Mouse (Mus musculus): ENCODE data around the gene H2afy2. TPM values are rescaled to one million over a fixed set of nuclear protein-coding genes. Genes with fewer than 3 reads are reported as not detected.
A peak's percentile ranks its signal among the peaks of the same experiment; 100 is the strongest.

H2afy2 gene
- polyA plus RNA-seq, 1 experiment from 2014 or later: 142 TPM

GRCm38 (mm10) chr10:61787541-61788313 is 3.8 kb upstream of the H2afy2 start:
- no peak overlapping the region for H3K4me2 ChIP-seq

GRCm38 (mm10) chr10:61784414-61784813 is 467 bp upstream of the H2afy2 start:
- Histone ChIP-seq H3K4me2 (peak overlapping the region; percentile 61), H3K27ac (ENCODE audit: low read depth) (peak overlapping the region; percentile 96), H3K36me3 (ENCODE audit: insufficient read depth) (0 out of 2 replicates have a peak, but pooled peaks cover 5% of the 10 kb centered on the region), H3K27me3 (ENCODE audit: insufficient read depth, low read length) (no peaks in the 10 kb centered on the region), H3K4me1 (ENCODE audit: insufficient read depth) (peaks cover 3% of the 10 kb centered on the region), H3K9me3 (ENCODE audit: low read depth, low read length) (no peaks in the 10 kb centered on the region), H3K9ac (peak overlapping the region; percentile 98; the same call in 1 of the 2 replicates), H3K4me3 (ENCODE audit: low read depth, low read length) (peak overlapping the region; percentile 87)
- no peak for TF ChIP-seq CTCF (IDR thresholded peaks at IDR 0.05; ENCODE audit: low read depth)
- WGBS: 23% methylated on average over 10 of the region's 10 CpGs
- ATAC-seq (ENCODE audit: insufficient read depth): no peak
- no peak for DNase-seq

More at GRCm38 (mm10) chr10:61787541-61788313, 3.8 kb upstream of the H2afy2 start:
- DNase-seq: no peak
- no peak overlapping the region for H3K9ac ChIP-seq
- ATAC-seq (ENCODE audit: insufficient read depth): no peak
- no peaks in the 10 kb centered on the region for H3K9me3 ChIP-seq (ENCODE audit: low read depth, low read length)
- TF ChIP-seq CTCF (IDR thresholded peaks at IDR 0.05; ENCODE audit: low read depth): no peak
- H3K27ac ChIP-seq (ENCODE audit: low read depth): no peak overlapping the region
- peaks cover 3% of the 10 kb centered on the region for H3K4me1 ChIP-seq (ENCODE audit: insufficient read depth)
- H3K27me3 ChIP-seq (ENCODE audit: insufficient read depth, low read length): no peaks in the 10 kb centered on the region
- no peaks in the 10 kb centered on the region for H3K36me3 ChIP-seq (ENCODE audit: insufficient read depth)
- no peak overlapping the region for H3K4me3 ChIP-seq (ENCODE audit: low read depth, low read length)
- 71% methylated on average over 10 of the region's 10 CpGs for WGBS

- Histone ChIP-seq H3K9me3 (ENCODE audit: low read depth, low read length) (no peaks in the 10 kb centered on the region), H3K4me1 (ENCODE audit: insufficient read depth) (peaks cover 3% of the 10 kb centered on the region), H3K4me2 (peak overlapping the region; percentile 61), H3K4me3 (ENCODE audit: low read depth, low read length) (peak overlapping the region; percentile 87), H3K27ac (ENCODE audit: low read depth) (peak overlapping the region; percentile 96), H3K27me3 (ENCODE audit: insufficient read depth, low read length) (no peaks in the 10 kb centered on the region), H3K9ac (peak overlapping the region; percentile 98), H3K36me3 (ENCODE audit: insufficient read depth) (0 out of 2 replicates have a peak, but pooled peaks cover 5% of the 10 kb centered on the region)
- DNase-seq (peak; percentile 86), ATAC-seq (ENCODE audit: insufficient read depth) (peak; percentile 46)
- WGBS: 1% methylated on average over 72 of the region's 74 CpGs
- TF ChIP-seq CTCF (IDR thresholded peaks at IDR 0.05; ENCODE audit: low read depth): peak; percentile 80
Measured at GRCm38 (mm10) chr10:61782799-61783611, 942 bp downstream of the H2afy2 start.

GRCm38 (mm10) chr10:61781461-61782128 is 2.4 kb downstream of the H2afy2 start:
- Histone ChIP-seq H3K4me3 (ENCODE audit: low read depth, low read length) (peak overlapping the region; percentile 87), H3K4me1 (ENCODE audit: insufficient read depth) (peaks cover 3% of the 10 kb centered on the region), H3K9ac (no peak overlapping the region), H3K36me3 (ENCODE audit: insufficient read depth) (0 out of 2 replicates have a peak, but pooled peaks cover 5% of the 10 kb centered on the region), H3K4me2 (peak overlapping the region; percentile 61), H3K27ac (ENCODE audit: low read depth) (no peak overlapping the region; the same call in 1 of the 2 replicates), H3K9me3 (ENCODE audit: low read depth, low read length) (no peaks in the 10 kb centered on the region), H3K27me3 (ENCODE audit: insufficient read depth, low read length) (no peaks in the 10 kb centered on the region)
- no peak for DNase-seq
- no peak for ATAC-seq (ENCODE audit: insufficient read depth)
- peak; percentile 32; the same call in 1 of the 2 replicates for TF ChIP-seq CTCF (IDR thresholded peaks at IDR 0.05; ENCODE audit: low read depth)
- 18% methylated on average over 8 of the region's 9 CpGs for WGBS

- Histone ChIP-seq H3K9me3 (ENCODE audit: low read depth, low read length) (no peaks in the 10 kb centered on the region), H3K36me3 (ENCODE audit: insufficient read depth) (no peaks in the 10 kb centered on the region), H3K9ac (no peak overlapping the region), H3K27me3 (ENCODE audit: insufficient read depth, low read length) (no peaks in the 10 kb centered on the region), H3K27ac (ENCODE audit: low read depth) (no peak overlapping the region), H3K4me1 (ENCODE audit: insufficient read depth) (no peaks in the 10 kb centered on the region), H3K4me3 (ENCODE audit: low read depth, low read length) (no peak overlapping the region), H3K4me2 (no peak overlapping the region)
- DNase-seq: peak; percentile 55
- WGBS: 25% methylated on average over 6 of the region's 6 CpGs
- TF ChIP-seq CTCF (IDR thresholded peaks at IDR 0.05; ENCODE audit: low read depth): no peak
- ATAC-seq (ENCODE audit: insufficient read depth): no peak
Measured at GRCm38 (mm10) chr10:61766806-61767205, 17.1 kb downstream of the H2afy2 start.

- Histone ChIP-seq H3K9ac (no peak overlapping the region), H3K36me3 (ENCODE audit: insufficient read depth) (no peaks in the 10 kb centered on the region), H3K4me2 (no peak overlapping the region), H3K4me3 (ENCODE audit: low read depth, low read length) (no peak overlapping the region), H3K27me3 (ENCODE audit: insufficient read depth, low read length) (no peaks in the 10 kb centered on the region), H3K9me3 (ENCODE audit: low read depth, low read length) (no peaks in the 10 kb centered on the region), H3K27ac (ENCODE audit: low read depth) (no peak overlapping the region), H3K4me1 (ENCODE audit: insufficient read depth) (no peaks in the 10 kb centered on the region)
- WGBS: 62% methylated on average over 5 of the region's 5 CpGs
- DNase-seq (no peak), ATAC-seq (ENCODE audit: insufficient read depth) (no peak)
- TF ChIP-seq CTCF (IDR thresholded peaks at IDR 0.05; ENCODE audit: low read depth): no peak
Measured at GRCm38 (mm10) chr10:61765558-61765957, 18.4 kb downstream of the H2afy2 start.

Measured in lung, embryonic 14.5 days (tissue).